Mouse (Mus musculus): ENCODE results near the gene Sema4g.

- TF ChIP-seq CTCF (conservative IDR thresholded peaks at IDR 0.05; ENCODE audit: insufficient read depth, insufficient read length, low read depth, low read length) (no peak), POLR2A (IDR thresholded peaks at IDR 0.05; ENCODE audit: low read depth, low read length) (no peak)
Observed at GRCm38 (mm10) chr19:45046523-45047321, 57.8 kb downstream of the Sema4g start.

Measured in kidney, adult 2 months (tissue).